Mouse (Mus musculus) limb, embryonic 10.5 days (tissue): Measurements from ENCODE around the gene Cetn4. TPM values are rescaled to one million over a fixed set of nuclear protein-coding genes. Genes with fewer than 3 reads are reported as not detected.

Experiments
- DNase-seq: peaks from one replicate; pipeline ENCODE4 v3.0.0-alpha.2; 2017; ENCODE audit warnings: low spot score
- H3K27ac ChIP-seq: fragments of 300-500 bp; sonication (generic); 2 replicates; pipeline ENCODE4 v1.5.1; 2016; ENCODE audit warnings: mild to moderate bottlenecking
- H3K27me3 ChIP-seq: fragments of 300-500 bp; sonication (generic); 2 replicates; pipeline ENCODE4 v1.6.1; 2016; ENCODE audit warnings: low read depth, mild to moderate bottlenecking; ENCODE audit not compliant: poor library complexity, severe bottlenecking
- H3K36me3 ChIP-seq: fragments of 300-500 bp; sonication (generic); 2 replicates; pipeline ENCODE4 v1.6.1; 2016; ENCODE audit warnings: mild to moderate bottlenecking, moderate library complexity
- H3K4me1 ChIP-seq: fragments of 300-500 bp; sonication (generic); 2 replicates; pipeline ENCODE4 v1.6.1; 2016
- H3K4me3 ChIP-seq: fragments of 300-500 bp; sonication (generic); 2 replicates; pipeline ENCODE4 v1.5.1; 2016; ENCODE audit warnings: mild to moderate bottlenecking, moderate library complexity
- H3K9me3 ChIP-seq: fragments of 300-500 bp; sonication (generic); replicated peaks from 2 replicates; pipeline ENCODE4 v1.6.1; 2016; ENCODE audit warnings: mild to moderate bottlenecking
- WGBS: fragments of 180-500 bp; shearing (Covaris S2); methylation state at CpG from one replicate; pipeline ENCODE4 v1.1.7; 2016; 5-methylcytosine and 5-hydroxymethylcytosine counted together
- polyA plus RNA-seq: library from polyadenylated mRNA; unstranded; fragments of >200 nt; fragmentation: Nextera tagmentation; extraction: Ambion mirVana; gene quantifications from 2 replicates; pipeline ENCODE4 v1.2.1, GENCODE M21; 2016

Cetn4 gene
- polyA plus RNA-seq = 1.6 and 3.2 TPM in 2 replicates

DNA sequence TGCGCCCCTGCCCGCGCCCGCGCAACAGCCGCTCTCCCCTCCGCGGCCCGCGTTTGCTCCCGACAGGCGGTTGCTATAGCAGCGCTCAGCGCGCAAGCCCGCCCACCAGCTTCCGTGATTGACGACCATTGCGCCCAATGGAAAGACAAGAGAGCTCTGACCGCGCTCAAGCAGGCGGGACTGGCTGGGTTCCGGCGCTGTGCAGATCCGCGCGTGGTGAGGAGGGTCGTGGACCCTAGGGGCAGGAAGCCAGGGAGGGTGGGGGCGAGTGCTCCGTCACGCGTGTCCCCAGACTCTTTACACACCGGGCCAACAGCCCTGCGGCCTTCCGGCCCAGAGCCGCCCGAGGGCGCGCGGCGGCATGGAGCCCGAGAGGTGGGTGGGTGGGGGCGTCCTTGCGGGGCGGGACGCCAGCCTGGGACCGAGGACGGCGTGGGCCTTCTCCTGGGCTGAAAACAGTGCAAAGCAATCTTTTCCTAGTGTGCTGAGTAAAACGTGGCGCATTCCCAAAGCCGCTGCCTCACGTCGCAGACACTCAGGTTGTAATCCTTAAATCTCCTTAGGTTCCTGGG, at the start of gene Cetn4, which contains the start of gene Bbs12:
Gene Cetn4, minus strand, starts transcription at position 339 of the 572 bp plus-strand sequence.
Gene Bbs12, plus strand, starts transcription at position 185 of the 572 bp plus-strand sequence.
- H3K9me3 ChIP-seq = no peaks in the 10 kb centered on the region
- peaks cover 13% of the 10 kb centered on the region for H3K4me1 ChIP-seq
- H3K27me3 ChIP-seq = no peaks in the 10 kb centered on the region
- under 1% methylated on average over 54 of the region's 54 CpGs for WGBS
- peak within 1 kb of the TSS; percentile 95 for H3K4me3 ChIP-seq
- peak; percentile 97 for DNase-seq
- peaks cover 8% of the 10 kb centered on the region; the same call in 1 of the 2 replicates for H3K36me3 ChIP-seq
- H3K27ac ChIP-seq = peak within 1 kb of the TSS; percentile 99

DNA sequence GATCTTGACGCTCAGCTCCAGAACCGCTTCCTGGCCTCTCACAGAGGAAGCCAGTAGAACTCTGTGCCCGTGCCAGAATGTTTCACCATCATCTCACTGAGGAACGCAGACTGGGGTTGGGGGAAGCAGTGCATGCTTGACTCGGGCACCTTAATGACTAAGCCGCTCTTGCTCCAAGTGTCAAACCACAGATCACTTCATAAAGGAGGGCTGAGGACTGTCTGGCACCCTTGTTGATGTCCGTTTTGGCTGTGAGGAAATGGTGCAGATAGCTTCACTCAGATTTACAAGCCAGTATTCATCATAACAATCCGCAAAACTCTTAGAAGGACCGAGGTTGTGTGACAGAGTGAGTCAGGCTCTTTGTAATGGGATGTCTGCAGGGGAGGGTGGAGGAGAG, 48.2 kb upstream of the Cetn4 start:
- H3K4me3 ChIP-seq = no peak overlapping the region
- H3K36me3 ChIP-seq = no peaks in the 10 kb centered on the region
- H3K4me1 ChIP-seq = no peaks in the 10 kb centered on the region
- no peaks in the 10 kb centered on the region for H3K27me3 ChIP-seq
- WGBS = 86% methylated on average over 9 of the region's 9 CpGs
- DNase-seq = no peak
- no peak overlapping the region for H3K27ac ChIP-seq
- no peaks in the 10 kb centered on the region for H3K9me3 ChIP-seq

DNA sequence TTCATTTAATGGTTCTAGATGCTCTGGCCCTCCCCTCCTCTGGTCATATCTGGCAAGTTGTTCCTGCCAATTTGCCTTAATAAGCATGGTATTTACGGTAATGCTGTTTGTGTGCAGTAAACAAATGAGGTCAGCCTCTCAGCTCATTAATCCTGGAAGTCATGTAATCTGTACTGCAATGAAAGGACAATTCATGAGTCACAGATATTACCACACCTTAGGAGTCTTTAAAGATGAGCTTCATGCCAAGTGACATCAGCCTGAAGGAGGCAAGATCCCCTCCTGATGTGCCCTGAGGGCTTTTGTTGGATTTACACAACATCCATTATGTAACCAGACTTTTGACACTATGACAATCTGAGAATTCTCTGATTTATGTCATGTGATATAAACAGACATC, 42.2 kb upstream of the Cetn4 start:
- no peak for DNase-seq
- WGBS = 88% methylated on average over 1 of the region's 1 CpGs
- Histone ChIP-seq H3K27me3 (peaks cover 16% of the 10 kb centered on the region), H3K27ac (peak overlapping the region; percentile 80), H3K4me3 (no peak overlapping the region), H3K4me1 (peaks cover 20% of the 10 kb centered on the region), H3K9me3 (no peaks in the 10 kb centered on the region), H3K36me3 (no peaks in the 10 kb centered on the region)

DNA sequence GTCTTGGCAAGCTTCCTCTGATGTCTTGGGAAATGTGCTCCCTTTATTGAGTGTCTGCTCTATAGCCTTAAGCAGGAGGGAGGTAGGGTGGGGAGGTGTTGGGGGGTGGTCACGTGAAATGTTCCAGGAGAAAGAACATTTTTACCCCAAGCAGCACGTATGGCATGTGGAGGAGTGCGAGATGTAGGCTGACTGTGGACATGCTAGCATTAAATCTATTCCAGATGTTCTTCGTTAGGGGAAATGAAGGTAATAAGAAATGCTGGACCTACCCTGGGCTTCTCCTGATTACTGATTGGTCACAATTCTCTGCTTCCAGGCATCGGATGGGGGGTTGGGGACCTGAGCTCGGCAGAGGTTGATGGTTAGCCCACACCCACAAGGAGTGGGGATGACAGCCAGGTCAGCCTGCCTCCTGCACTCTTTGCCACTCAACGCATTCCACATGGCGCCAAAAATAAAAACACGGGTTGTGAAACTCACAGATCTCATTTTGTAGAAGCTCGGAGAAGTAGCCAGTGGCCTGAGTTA, 41.5 kb upstream of the Cetn4 start:
- 43% methylated on average over 10 of the region's 10 CpGs for WGBS
- peaks cover 23% of the 10 kb centered on the region for H3K4me1 ChIP-seq
- no peak overlapping the region for H3K4me3 ChIP-seq
- H3K9me3 ChIP-seq = no peaks in the 10 kb centered on the region
- peak overlapping the region; percentile 80 for H3K27ac ChIP-seq
- peaks cover 23% of the 10 kb centered on the region for H3K27me3 ChIP-seq
- H3K36me3 ChIP-seq = no peaks in the 10 kb centered on the region
- peak; percentile 56 for DNase-seq

DNA sequence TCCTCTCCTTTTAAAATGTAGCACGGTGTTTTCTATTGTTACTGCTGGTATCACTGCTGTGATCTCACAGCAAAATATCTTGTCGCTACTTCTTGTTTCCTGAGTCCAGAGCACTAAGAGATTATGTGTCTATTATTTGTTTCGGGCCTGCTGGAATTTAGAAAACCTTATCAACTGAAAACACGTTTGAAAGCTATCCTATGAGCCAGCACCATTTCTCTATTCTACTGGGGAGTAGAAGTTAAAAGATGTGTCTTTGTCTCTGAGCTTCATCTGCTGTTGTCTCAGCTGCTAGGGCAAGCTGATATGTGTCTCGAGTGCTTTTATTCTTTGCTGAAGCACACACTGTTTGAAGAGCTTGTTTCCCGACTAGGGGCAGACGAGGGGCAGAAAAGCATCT, 37.9 kb upstream of the Cetn4 start:
- Histone ChIP-seq H3K9me3 (no peaks in the 10 kb centered on the region), H3K4me3 (no peak overlapping the region), H3K36me3 (no peaks in the 10 kb centered on the region), H3K27ac (no peak overlapping the region), H3K27me3 (peaks cover 57% of the 10 kb centered on the region), H3K4me1 (peaks cover 39% of the 10 kb centered on the region)
- WGBS = 78% methylated on average over 7 of the region's 7 CpGs
- DNase-seq = no peak

DNA sequence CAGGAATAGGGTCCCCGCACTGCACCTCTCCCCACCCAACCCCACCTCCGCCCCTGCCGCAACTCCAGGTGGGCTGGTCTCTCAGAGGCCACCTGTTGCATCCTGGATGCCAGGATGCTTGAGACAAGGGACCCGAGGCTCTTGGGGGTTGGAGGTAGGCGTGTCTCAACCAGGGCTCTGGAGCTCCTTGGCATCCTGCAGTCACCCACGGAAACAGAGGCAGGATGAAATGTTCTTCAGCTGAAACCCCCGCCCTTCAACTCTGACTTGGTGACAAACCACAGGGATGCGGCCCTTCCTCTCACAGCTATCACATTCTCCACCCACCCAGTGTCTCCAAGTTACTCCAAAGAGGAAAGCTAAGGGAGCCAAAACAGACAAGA, 36.6 kb upstream of the Cetn4 start:
- WGBS = 7% methylated on average over 8 of the region's 8 CpGs
- Histone ChIP-seq H3K27me3 (peaks cover 58% of the 10 kb centered on the region), H3K27ac (peak overlapping the region; percentile 90), H3K4me3 (peak overlapping the region; percentile 92), H3K9me3 (no peaks in the 10 kb centered on the region), H3K36me3 (no peaks in the 10 kb centered on the region), H3K4me1 (peaks cover 27% of the 10 kb centered on the region)
- DNase-seq = peak; percentile 49

DNA sequence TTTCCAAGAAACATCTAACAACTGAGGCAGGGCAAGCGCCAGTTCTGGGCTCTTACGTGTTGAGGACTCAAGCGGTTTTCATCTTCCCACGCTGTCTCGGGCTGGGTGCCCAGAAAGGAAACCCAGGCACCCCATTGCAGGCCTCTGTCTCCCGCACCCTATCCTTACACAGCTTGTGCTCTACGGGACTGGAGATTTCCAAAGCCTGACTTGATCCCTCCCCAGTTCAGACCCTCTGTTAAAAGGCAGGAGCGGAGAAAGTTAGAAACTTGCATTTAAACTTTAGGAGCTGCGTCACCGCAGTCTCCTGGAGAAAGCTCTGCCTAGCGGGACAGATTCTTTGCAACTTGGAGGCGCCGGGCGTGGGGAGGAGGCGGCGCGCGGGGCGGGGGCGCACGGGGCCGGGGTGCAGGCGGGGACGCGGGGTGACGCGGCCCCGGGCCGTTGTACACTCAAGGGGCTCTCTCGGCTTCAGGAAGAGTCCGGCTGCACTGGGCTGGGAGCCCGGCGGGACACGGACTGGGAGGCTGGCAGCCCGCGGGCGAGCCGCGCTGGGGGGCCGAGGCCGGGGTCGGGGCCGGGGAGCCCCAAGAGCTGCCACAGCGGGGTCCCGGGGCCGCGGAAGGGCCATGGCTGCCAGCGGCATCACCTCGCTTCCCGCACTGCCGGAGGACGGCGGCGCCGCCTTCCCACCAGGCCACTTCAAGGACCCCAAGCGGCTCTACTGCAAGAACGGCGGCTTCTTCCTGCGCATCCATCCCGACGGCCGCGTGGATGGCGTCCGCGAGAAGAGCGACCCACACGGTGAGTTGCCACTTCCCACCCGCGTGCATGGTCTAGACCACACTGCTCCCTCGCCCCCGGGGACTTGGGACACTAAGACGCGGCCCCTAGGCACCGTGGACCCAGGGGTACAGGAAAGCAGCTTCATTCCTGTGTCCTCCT, 36.0 kb upstream of the Cetn4 start, which contains the start of gene Fgf2:
Gene Fgf2, plus strand, starts transcription at position 126 of the 945 bp plus-strand sequence.
- DNase-seq = peak; percentile 68
- WGBS = under 1% methylated on average over 66 of the region's 75 CpGs
- peaks cover 58% of the 10 kb centered on the region for H3K27me3 ChIP-seq

DNA sequence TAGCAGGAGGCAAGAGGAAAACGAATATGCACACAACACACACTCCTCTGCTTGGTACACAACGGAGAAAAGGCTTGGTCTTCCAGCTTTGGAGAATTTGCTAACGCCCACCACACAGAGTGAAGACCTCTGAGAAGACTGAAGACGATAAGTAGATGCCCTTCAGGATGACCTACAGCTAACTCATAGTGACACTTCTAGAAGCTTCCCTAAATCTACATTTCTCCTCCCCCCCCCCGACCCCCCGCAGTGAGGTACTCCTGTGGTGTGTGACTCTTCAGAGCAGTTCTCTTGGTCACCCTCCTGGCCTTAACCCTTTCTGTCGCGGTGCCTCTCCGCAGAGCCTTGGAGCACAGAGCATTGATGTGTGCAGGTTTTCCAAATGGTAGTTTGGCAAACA, 35.2 kb upstream of the Cetn4 start:
- Histone ChIP-seq H3K4me3 (peak overlapping the region; percentile 92), H3K4me1 (peaks cover 23% of the 10 kb centered on the region), H3K27me3 (peaks cover 58% of the 10 kb centered on the region), H3K27ac (no peak overlapping the region), H3K9me3 (no peaks in the 10 kb centered on the region), H3K36me3 (no peaks in the 10 kb centered on the region)
- whole genome bisulfite sequencing = 34% methylated on average over 9 of the region's 9 CpGs
- DNase-seq = no peak

More for the DNA sequence above, 36.0 kb upstream of the Cetn4 start, which contains the start of gene Fgf2:
- H3K4me3 ChIP-seq = peak within 1 kb of the TSS; percentile 92
- H3K36me3 ChIP-seq = no peaks in the 10 kb centered on the region
- H3K9me3 ChIP-seq = no peaks in the 10 kb centered on the region
- peaks cover 21% of the 10 kb centered on the region for H3K4me1 ChIP-seq
- H3K27ac ChIP-seq = peak within 1 kb of the TSS; percentile 90

DNA sequence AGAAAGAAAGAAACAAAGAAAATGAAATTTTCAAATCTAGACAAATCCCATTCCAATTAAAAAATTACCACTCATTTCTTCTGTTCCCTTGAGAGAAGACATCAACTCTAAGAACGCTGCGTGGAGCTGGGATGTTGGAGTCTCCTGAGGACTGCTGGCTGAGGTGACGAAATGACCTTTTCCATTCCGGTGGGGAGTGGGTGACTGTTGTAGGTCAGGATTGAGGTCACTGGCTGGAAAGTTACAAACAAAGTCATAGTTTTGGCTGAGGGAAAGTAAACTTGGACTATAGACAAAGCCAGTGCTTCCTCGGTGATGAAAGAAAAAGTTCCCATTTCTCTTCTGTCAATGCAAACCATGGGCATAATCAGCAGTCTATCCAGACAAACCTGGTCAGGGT, 30.3 kb upstream of the Cetn4 start:
- no peak for DNase-seq
- Histone ChIP-seq H3K4me1 (peaks cover 8% of the 10 kb centered on the region), H3K4me3 (no peak overlapping the region), H3K9me3 (no peaks in the 10 kb centered on the region), H3K27me3 (peaks cover 26% of the 10 kb centered on the region), H3K36me3 (no peaks in the 10 kb centered on the region), H3K27ac (no peak overlapping the region)
- WGBS = 78% methylated on average over 5 of the region's 5 CpGs

DNA sequence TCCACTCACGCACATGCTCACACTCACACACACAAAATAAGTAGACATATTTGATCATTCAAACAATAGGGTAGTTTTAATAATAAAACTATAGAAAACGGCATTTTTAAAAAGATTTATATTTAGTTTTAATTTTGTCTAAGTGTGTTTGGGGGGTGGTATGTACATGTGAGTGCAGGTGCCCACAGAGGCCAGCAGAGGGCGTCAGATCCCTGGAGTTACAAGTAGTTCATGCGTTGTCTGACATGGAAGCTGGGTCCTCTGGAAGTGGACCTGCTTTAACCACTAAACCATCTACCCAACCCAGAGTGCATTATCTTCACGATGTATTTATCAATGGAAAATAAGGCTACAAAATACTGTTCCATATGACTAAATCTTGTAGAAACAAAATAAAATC, 28.6 kb upstream of the Cetn4 start:
- no peak for DNase-seq
- peaks cover 4% of the 10 kb centered on the region; the same call in 1 of the 2 replicates for H3K4me1 ChIP-seq
- H3K27me3 ChIP-seq = peaks cover 9% of the 10 kb centered on the region; the same call in 1 of the 2 replicates
- H3K9me3 ChIP-seq = no peaks in the 10 kb centered on the region
- 57% methylated on average over 5 of the region's 5 CpGs for WGBS
- H3K27ac ChIP-seq = no peak overlapping the region
- no peak overlapping the region for H3K4me3 ChIP-seq
- H3K36me3 ChIP-seq = no peaks in the 10 kb centered on the region

DNA sequence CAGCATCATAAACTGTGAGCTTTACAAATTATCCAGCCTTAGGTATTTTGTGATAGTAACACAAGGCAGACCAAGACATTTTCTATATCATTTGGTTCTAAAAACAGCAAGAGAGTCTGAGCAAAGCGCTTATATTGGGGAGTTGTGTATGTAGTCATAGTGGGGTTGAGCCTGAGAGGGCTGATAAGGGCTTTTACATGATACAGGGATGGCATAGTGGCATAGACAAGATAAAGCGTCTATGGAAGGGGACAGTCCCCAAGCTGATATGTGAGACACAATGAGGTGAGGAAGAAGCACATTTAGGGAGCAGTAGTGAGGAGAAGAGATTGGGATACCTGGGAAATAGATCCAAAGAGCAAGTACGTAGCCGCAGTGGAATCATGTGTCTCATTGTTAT, 21.5 kb upstream of the Cetn4 start:
- WGBS = 94% methylated on average over 4 of the region's 4 CpGs
- no peaks in the 10 kb centered on the region for H3K4me1 ChIP-seq
- DNase-seq = no peak
- H3K27ac ChIP-seq = no peak overlapping the region
- no peaks in the 10 kb centered on the region for H3K9me3 ChIP-seq
- no peaks in the 10 kb centered on the region for H3K27me3 ChIP-seq
- H3K4me3 ChIP-seq = no peak overlapping the region
- no peaks in the 10 kb centered on the region for H3K36me3 ChIP-seq

DNA sequence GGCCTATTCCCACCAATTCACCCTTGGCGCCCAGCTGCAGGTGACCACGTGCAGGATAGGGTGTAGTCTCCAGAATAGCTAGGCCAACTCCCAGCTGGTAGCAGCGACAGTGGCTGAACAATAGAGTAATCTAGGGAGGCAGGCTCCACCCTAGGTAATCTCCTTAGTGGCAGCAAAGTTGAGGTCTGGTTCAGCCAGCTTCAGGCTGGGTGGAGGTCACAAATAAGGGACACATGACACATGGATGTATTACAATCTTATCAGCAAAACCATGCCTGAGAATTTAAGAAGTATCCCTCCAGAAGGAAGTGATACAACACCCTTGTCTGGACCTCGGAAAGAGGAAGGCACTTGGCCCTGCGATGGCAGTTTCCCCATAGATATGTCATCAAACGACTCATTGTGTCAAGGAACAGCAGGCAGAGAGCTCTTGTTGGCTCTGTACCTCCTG, 19.5 kb upstream of the Cetn4 start:
- Histone ChIP-seq H3K27me3 (no peaks in the 10 kb centered on the region), H3K4me1 (no peaks in the 10 kb centered on the region), H3K27ac (no peak overlapping the region), H3K9me3 (no peaks in the 10 kb centered on the region), H3K4me3 (no peak overlapping the region), H3K36me3 (no peaks in the 10 kb centered on the region)
- no peak for DNase-seq
- WGBS = 77% methylated on average over 6 of the region's 6 CpGs

DNA sequence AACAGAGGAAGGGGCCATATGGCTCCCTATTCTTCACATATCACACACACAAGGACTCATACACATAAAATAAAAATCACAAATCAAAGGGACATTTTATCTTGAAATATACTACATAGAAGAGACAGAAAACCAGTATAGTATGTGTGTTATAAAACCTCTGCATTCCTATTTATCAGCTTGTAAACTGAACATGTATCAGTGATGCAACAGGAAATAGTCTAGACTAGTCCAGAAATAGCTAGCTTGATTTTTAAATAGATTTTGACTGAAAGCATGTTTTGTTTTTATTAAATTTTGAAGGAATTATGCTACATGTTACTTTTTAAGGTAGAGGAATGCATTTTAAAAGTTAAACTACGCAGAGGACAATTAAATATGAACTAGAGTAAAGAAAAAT, 17.5 kb upstream of the Cetn4 start:
- no peak overlapping the region for H3K4me3 ChIP-seq
- H3K9me3 ChIP-seq = no peaks in the 10 kb centered on the region
- no peaks in the 10 kb centered on the region for H3K36me3 ChIP-seq
- no peaks in the 10 kb centered on the region for H3K4me1 ChIP-seq
- no peak for DNase-seq
- H3K27me3 ChIP-seq = no peaks in the 10 kb centered on the region
- no peak overlapping the region for H3K27ac ChIP-seq
- WGBS = 86% methylated on average over 1 of the region's 1 CpGs
